Mouse (Mus musculus): ENCODE measurements around the gene Sod1. TPM values are rescaled to one million over a fixed set of nuclear protein-coding genes. Genes with fewer than 3 reads are reported as not detected.

Sod1 gene
- total and polyA plus RNA-seq, 3 experiments = 532 to 1,226 (median 634) TPM

DNA sequence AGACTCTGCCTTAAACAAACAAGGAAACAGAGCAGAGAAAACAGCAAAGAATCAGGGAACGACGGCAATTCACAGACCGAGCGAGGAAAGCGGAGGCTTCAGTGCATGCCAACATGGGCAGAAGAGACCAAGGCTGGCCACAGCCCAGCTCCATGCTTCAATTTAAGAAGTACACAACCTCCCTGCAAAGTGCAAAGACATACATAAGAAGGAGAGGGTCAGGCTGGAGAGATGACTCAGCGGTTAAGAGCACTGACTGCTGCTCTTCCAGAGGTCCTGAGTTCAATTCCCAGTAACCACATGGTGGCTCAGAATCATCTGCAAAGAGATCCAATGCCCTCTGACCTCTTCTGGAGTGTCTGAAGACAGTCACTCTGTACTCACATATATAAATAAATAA is 36.4 kb upstream of the Sod1 start:
- peaks cover 8% of the 10 kb centered on the region for H3K27me3 ChIP-seq (replicated peaks)
- DNase-seq (ENCODE audit: extremely low read depth) = no peak
- H3K4me2 ChIP-seq (ENCODE audit: insufficient read depth, low read depth, poor library complexity, severe bottlenecking) = no peak overlapping the region
- H3K4me3 ChIP-seq (replicated peaks in 1 of 3; ENCODE audit: low read depth in 2 of 3, low read length in 2 of 3, poor library complexity in 1 of 3) = no peak overlapping the region
- dilution Hi-C loops (cut with MboI; ENCODE audit: extremely low pct_ligation_motif_present, extremely low pct_unique_long_range_greater_than_20kb, low sequenced_read_pairs) (no loop called here), in situ Hi-C loops (cut with MboI; ENCODE audit: low pct_ligation_motif_present, low pct_unique_long_range_greater_than_20kb, low sequenced_read_pairs) (loop anchor here (10.0 to 25.0 kb wide), 2 partner anchors 409 to 1797 kb away; no protein-coding TSS in a partner anchor)
- no peak overlapping the region for H3K27ac ChIP-seq (ENCODE audit: insufficient read depth, low read depth)
- TF ChIP-seq CHD1 (IDR thresholded peaks at IDR 0.05; ENCODE audit: low read depth, low read length) (no peak), JUND (conservative IDR thresholded peaks at IDR 0.05; ENCODE audit: low read depth, low read length) (no peak), E2F4 (IDR thresholded peaks at IDR 0.05; ENCODE audit: insufficient replicate concordance, low read depth, low read length) (no peak), RCOR1 (conservative IDR thresholded peaks at IDR 0.05; ENCODE audit: low read depth, low read length) (no peak), MAFK (IDR thresholded peaks at IDR 0.05; ENCODE audit: insufficient replicate concordance, low read length) (no peak), MAZ (IDR thresholded peaks at IDR 0.05; ENCODE audit: low read depth, low read length) (no peak), CTCF (conservative IDR thresholded peaks at IDR 0.05 in 1 of 2, IDR thresholded peaks at IDR 0.05 in 1 of 2; ENCODE audit: low read depth in 2 of 2, low read length in 2 of 2) (no peak)
- H3K36me3 ChIP-seq (replicated peaks in 1 of 2; ENCODE audit: control insufficient read depth in 1 of 2, insufficient read depth in 1 of 2, low read length in 1 of 2) = no peaks in the 10 kb centered on the region
- H3K9ac ChIP-seq (ENCODE audit: insufficient read depth, low read depth) = no peak overlapping the region
- peaks cover 4 to 8% of the 10 kb centered on the region in 2 experiments; a peak in 2 of 4 replicates for H3K4me1 ChIP-seq (ENCODE audit: control insufficient read depth in 1 of 2, insufficient read depth in 2 of 2)
- H3K9me3 ChIP-seq (replicated peaks; ENCODE audit: low read length) = no peaks in the 10 kb centered on the region
- H3K79me2 ChIP-seq (replicated peaks; ENCODE audit: control insufficient read depth, extremely low read depth, insufficient read depth, poor library complexity, severe bottlenecking) = no peaks in the 10 kb centered on the region

DNA sequence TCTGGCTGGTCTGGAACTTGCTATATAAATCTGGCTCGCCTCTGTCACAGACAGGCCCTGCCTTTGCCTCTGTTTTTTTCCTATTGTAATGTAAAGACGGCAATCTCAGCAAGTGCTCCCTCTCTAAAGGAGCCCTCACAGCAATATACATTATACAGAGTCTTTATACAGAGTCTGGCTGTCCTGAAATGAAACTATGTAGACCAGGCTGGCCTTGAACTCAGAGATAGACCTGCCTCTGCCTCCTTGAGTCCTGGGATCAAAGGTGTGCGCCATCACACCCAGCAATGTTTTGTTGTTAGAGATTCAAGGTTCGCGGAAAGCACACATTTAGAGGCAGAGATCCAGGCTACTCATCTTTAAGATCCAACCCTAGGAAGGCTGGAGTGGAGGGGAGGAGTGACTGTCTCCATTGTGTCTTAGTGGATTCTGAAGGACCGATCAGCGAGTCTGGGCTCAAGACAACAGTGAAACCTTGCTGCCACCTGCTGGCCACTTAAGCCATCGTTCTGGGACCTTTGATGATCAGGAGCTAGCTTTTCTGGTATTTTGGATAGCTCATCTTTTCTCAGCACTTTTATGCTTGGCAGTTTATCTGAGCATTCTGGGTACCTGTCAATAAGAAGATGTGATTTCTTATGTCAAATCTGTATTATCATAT is 34.5 kb upstream of the Sod1 start:
- no peaks in the 10 kb centered on the region for H3K9me3 ChIP-seq (replicated peaks; ENCODE audit: low read length)
- in situ Hi-C loops (cut with MboI; ENCODE audit: low pct_ligation_motif_present, low pct_unique_long_range_greater_than_20kb, low sequenced_read_pairs) (loop anchor here (5.0 to 25.0 kb wide), 3 partner anchors 339 to 1799 kb away; no protein-coding TSS in a partner anchor), dilution Hi-C loops (cut with MboI; ENCODE audit: extremely low pct_ligation_motif_present, extremely low pct_unique_long_range_greater_than_20kb, low sequenced_read_pairs) (no loop called here)
- H3K4me1 ChIP-seq (ENCODE audit: control insufficient read depth in 1 of 2, insufficient read depth in 2 of 2) = peaks cover 4 to 5% of the 10 kb centered on the region in 2 experiments; a peak in 2 of 4 replicates
- H3K27me3 ChIP-seq (replicated peaks) = peaks cover 4% of the 10 kb centered on the region
- H3K4me2 ChIP-seq (ENCODE audit: insufficient read depth, low read depth, poor library complexity, severe bottlenecking) = no peak overlapping the region
- no peaks in the 10 kb centered on the region for H3K79me2 ChIP-seq (replicated peaks; ENCODE audit: control insufficient read depth, extremely low read depth, insufficient read depth, poor library complexity, severe bottlenecking)
- peak; percentile 80 for DNase-seq (ENCODE audit: extremely low read depth)
- H3K27ac ChIP-seq (ENCODE audit: insufficient read depth, low read depth) = no peak overlapping the region
- TF ChIP-seq RAD21 (IDR thresholded peaks at IDR 0.05; ENCODE audit: low read depth, low read length) (peak; percentile 98), JUND (conservative IDR thresholded peaks at IDR 0.05; ENCODE audit: low read depth, low read length) (no peak), IRF4 (IDR thresholded peaks at IDR 0.05; ENCODE audit: low read depth, low read length) (peak; percentile 51; the same call in 1 of the 2 replicates), MAX (IDR thresholded peaks at IDR 0.05; ENCODE audit: low read length) (no peak), MAZ (IDR thresholded peaks at IDR 0.05; ENCODE audit: low read depth, low read length) (0 out of 2 replicates have a peak, but pooled peaks have one; percentile 35), NELFE (IDR thresholded peaks at IDR 0.05; ENCODE audit: low read depth, low read length) (peak; percentile 52; the same call in 1 of the 2 replicates), CTCF (conservative IDR thresholded peaks at IDR 0.05 in 1 of 2, IDR thresholded peaks at IDR 0.05 in 1 of 2; ENCODE audit: low read depth in 2 of 2, low read length in 2 of 2) (peak; percentile 88 to 93), SMC3 (IDR thresholded peaks at IDR 0.05; ENCODE audit: low read depth, low read length) (peak; percentile 83), ZC3H11A (IDR thresholded peaks at IDR 0.05; ENCODE audit: low read depth, low read length) (peak; percentile 38), USF2 (conservative IDR thresholded peaks at IDR 0.05; ENCODE audit: low read depth, low read length) (no peak)
- no peak overlapping the region for H3K9ac ChIP-seq (ENCODE audit: insufficient read depth, low read depth)
- H3K36me3 ChIP-seq (replicated peaks in 1 of 2; ENCODE audit: control insufficient read depth in 1 of 2, insufficient read depth in 1 of 2, low read length in 1 of 2) = no peaks in the 10 kb centered on the region
- no peak overlapping the region for H3K4me3 ChIP-seq (replicated peaks in 1 of 3; ENCODE audit: low read depth in 2 of 3, low read length in 2 of 3, poor library complexity in 1 of 3)
